Mouse (Mus musculus): ENCODE results near the gene Tnf.
A peak's percentile ranks its signal among the peaks of the same experiment; 100 is the strongest.

The Tnf gene

DNA sequence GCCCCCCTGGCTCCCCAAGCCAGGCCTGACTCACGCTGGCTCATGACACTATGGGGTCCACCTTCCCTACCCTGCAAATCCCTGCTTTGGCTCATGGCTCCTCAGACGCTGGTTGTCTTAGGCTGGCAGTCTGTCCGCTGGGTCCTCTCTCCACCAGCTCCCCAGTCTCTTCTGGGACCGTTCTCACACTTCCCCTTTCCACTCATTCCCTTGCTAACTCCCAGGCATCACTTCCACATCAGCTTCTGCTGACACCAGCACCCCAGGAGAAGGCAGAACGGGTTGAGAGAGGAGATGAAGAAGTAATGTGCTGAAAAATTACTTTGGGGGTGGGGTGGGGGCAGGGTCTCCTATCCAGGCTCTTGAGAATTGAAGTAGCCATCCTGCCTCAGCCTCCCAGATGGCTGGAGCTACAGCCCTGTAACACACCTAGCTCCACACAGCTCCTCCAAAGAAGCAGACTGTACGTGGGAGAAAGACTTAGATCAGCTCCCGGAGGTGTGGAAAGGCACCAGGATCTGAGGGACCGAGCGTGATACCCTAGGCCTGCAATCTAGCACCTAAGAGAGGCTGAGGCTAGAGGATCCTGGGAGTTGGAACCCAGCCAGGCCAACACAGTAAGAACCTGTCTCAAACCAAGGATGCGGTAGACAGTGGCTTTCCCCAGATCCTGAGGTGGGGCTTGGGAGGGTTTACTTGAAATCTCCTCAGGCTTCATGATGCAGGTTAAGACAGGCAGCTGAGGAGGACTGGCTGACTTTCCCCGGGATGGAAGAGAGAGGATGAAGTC lies 29.2 kb downstream of the Tnf start:
- no peak for DNase-seq (ENCODE audit: low spot score)

- no peak for DNase-seq (ENCODE audit: low spot score)
Measured at GRCm38 (mm10) chr17:35168541-35169207, 33.1 kb downstream of the Tnf start.

DNA sequence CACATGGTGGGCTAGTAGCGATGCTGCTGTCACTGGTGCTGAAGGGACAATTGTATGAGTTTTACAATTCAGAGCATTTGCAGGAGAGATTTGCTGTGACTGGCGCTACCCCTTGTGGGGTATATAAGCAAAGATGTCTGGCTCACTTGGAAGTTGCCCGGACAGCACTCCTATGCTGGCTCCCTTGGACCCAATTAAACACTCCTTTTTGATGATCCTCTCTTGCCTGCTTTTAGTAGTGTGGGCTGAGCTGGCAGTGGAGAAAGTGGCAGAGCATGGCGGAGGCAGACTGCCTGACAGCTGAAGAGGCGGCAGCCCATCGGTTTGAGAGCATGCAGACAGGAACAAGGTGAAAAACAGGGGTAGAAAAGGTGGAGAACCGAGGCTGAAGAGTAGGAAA lies 34.0 kb downstream of the Tnf start:
- DNase-seq (ENCODE audit: low spot score) = no peak

GRCm38 (mm10) chr17:35166352-35167035 lies 35.3 kb downstream of the Tnf start:
- DNase-seq (ENCODE audit: low spot score) = peak; percentile 71

GRCm38 (mm10) chr17:35165451-35166155 lies 36.2 kb downstream of the Tnf start:
- no peak for DNase-seq (ENCODE audit: low spot score)

- DNase-seq (ENCODE audit: low spot score) = peak; percentile 98
Measured at GRCm38 (mm10) chr17:35164568-35165450, 37.0 kb downstream of the Tnf start, which contains the start of gene Prrc2a. TSS of gene Prrc2a (minus strand) at chr17:35164897.

DNA sequence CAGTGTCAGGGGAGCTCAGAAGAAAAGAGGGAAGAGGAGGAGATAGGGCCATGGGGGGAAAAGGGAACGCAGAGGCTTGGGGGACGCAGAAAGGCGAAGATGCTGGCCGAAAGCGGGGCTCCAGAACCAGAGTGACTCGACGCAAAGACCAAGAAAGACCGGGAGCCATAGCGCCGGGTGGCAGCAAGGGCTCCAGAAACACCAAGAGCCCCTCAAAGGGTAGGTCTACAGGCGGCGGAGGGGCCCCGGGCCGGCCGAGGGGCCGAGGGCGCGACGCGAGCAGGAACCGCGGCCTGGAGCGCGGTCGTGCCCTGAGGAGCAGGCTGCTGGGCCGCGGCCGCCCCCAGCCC lies 37.6 kb downstream of the Tnf start:
- no peak for DNase-seq (ENCODE audit: low spot score)

DNA sequence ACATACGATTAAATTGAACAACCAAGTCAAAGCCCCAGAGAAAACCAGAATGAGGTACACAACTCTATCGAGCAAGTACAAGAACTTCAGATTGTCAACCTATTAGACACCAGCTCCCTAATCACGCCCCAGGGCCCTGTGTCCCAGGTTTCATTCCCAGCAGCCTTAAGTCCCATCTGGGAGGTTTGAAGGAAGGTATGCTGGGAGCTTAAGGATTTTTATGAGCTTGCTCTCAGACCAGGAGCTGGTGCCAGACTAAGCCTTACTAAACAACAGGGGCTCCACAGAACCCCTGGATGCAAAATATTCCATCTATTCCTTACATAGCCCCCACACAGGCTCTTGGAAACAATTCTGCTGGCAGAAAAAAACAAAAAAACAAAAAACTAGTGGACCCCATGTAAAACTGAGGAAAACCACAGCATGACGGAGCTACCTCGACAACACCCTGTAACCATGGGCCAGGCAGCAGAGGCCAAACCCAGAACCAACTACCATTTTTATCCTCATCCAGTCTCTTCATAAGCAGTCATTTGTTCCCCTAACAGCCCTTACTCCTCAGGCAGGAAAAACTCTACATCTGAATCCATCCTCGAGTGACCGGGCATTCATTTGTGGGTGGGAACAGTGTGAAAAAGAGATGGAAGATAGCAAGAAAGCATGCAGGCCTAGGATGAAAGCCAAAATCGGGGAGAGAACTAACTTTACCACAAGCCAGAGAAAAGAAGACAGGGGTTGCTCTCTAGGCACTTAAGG lies 38.3 kb downstream of the Tnf start:
- no peak for DNase-seq (ENCODE audit: low spot score)

DNA sequence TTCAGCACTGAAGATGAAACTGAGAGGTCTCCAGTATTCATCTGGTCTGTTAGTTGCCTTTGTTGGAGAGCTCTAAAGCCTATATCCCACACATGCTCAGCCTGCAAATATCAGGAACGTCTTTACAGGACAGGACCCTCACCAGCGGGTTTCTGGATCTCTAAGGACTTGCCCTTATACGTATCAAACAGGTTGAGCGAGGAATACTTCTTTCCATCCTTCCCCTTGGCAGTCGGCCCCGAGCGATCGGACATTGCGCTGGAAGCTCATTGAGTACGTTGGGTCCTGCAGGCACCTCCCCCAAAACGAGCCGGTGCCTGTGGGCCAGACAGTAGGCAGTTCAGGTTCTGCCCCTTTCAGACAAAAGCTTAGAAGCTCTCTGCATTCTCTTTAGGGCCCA lies 39.1 kb downstream of the Tnf start:
- DNase-seq (ENCODE audit: low spot score) = no peak

DNA sequence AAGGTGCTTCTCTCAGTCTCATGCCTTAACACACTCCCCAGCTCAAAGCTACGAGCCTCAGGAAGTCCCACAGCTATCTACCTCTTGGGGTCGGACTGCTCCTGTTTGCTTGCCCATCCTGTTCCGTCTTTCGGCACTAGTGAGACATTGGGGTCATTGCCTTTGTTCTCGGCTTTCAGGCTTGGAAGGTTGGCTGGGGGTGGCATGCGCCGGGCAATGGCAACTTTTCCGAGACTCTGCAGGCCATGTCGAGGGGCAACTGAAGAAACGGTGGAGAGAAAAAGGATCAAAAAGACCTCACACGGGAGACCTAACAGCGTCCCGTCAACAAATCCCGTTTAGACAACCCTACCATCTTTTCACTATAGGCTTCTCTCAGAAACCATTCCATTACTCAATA lies 39.7 kb downstream of the Tnf start:
- DNase-seq (ENCODE audit: low spot score) = no peak

- DNase-seq (ENCODE audit: low spot score) = no peak
Measured at GRCm38 (mm10) chr17:35161421-35161820, 40.4 kb downstream of the Tnf start.

- DNase-seq (ENCODE audit: low spot score) = no peak
Measured at GRCm38 (mm10) chr17:35159638-35160037, 42.2 kb downstream of the Tnf start.

GRCm38 (mm10) chr17:35158850-35159593 lies 42.8 kb downstream of the Tnf start:
- no peak for DNase-seq (ENCODE audit: low spot score)

- no peak for DNase-seq (ENCODE audit: low spot score)
Measured at GRCm38 (mm10) chr17:35157661-35158175, 44.1 kb downstream of the Tnf start.

GRCm38 (mm10) chr17:35157254-35157653 lies 44.6 kb downstream of the Tnf start:
- no peak for DNase-seq (ENCODE audit: low spot score)

DNA sequence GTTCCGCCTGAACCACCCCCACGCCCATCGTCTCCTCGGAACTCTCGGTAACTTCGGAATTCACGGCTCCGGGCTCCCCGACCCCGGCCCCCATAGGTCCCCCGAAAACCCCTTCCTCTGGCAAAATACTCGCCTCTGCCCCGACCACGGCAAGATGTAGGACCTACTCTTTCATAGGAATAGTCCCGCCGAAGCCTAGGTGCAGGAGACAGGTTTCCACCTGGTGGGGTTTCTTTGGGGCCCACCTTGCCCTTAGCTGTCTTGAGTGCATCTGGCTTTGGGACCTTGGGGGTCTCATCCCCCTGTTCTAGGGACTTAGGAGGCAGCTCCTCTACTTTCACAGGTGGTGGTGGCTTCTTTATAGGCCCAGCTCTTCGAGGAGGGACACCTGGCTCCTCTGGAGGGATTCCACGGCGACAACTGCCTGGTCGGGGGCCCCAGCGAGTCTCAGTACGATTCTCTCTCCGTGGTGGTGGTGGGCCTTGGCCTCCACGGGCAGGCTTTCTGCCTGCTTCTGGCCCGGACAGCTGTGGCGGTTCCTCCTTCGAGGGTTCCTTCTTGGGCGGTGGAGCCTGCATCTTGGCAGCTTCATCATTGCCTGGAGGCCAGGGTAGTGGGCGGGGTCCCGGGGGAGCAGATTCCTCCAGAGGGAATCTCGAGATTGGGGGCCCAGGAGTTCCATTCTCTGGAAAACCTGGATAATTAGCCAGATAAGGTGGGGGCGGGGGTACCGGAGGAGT lies 45.2 kb downstream of the Tnf start:
- DNase-seq (ENCODE audit: low spot score) = no peak

DNA sequence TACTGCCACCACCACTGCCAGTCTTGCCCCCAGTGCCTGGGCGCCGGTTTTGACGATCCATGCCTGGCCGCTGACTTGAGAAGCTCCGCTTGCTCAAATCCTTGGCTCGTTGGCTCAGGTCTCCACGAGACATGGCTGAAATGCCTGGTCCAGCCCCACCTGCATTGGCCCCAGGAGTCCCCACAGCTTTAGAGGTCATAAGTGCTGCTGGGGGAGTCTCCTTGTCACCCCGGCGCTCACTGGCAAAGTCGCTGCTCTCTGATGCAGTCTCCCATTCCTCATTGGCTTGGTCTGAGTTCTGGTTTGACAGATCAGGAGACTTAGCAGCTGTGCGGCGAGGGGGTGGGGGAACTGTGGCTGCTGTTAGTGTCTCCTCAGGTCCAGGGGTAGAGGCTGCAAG lies 46.4 kb downstream of the Tnf start:
- DNase-seq (ENCODE audit: low spot score) = no peak

DNA sequence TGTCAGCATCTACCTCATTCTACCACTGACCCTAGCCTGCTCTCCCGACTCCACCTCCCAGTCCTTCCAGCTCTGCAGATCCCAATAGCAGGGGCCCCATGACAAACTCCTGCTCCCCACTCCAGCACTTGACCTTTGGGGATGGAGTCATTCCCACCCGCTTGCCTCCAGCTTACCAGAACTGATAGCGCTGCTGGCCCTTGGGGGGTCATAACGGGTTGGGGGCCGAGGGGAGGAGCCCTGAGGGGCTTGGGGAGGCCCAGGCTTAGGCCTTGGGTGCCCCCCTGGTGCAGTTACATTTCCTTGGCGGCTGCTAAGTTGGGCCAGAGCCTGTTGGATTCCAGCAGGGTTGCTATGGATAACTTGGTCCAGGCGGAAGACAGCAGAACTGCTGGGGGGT lies 47.2 kb downstream of the Tnf start:
- no peak for DNase-seq (ENCODE audit: low spot score)

DNA sequence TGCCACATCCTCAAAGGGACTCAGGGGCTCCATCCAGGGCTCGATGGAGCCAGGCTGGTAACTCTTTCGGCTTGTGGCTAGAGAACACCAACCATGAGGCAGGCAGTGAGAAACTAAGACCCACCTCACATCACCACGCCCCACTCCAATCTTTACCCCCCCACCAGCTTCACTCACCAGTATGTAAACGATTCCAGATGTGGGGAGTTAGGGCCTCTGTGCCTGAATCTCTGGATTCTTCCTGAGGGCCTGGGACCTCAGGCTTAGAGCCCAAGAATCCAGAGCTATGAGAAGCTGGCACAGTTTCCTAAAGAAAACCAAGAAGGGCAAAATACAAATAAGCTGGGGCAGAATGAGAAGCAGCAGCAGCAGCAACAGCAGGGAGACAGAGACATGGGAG lies 47.9 kb downstream of the Tnf start:
- DNase-seq (ENCODE audit: low spot score) = no peak

Measured in left cerebral cortex, adult 11 months (tissue).